Mouse (Mus musculus) frontal cortex, postnatal 25 days (tissue): Measurements from ENCODE around the gene Igf2r.

Experiments used
- DNase-seq, 2 experiments: peaks; one replicate each; pipeline ENCODE4 v3.0.0; 2022; ENCODE audit warnings: low spot score in 2 of 2

Gene Igf2r

GRCm38 (mm10) chr17:12769380-12769921 lies at the start of gene Igf2r:
Gene Igf2r, minus strand, starts transcription at chr17:12769664.
- peak; percentile 68 to 80 for DNase-seq

- DNase-seq = no peak
These were observed 46.4 kb upstream of the Igf2r start for GRCm38 (mm10) chr17:12815885-12816284.

GRCm38 (mm10) chr17:12814502-12814901 lies 45.0 kb upstream of the Igf2r start:
- no peak for DNase-seq

- DNase-seq = no peak
These were observed 41.5 kb upstream of the Igf2r start for GRCm38 (mm10) chr17:12810973-12811303.

GRCm38 (mm10) chr17:12810103-12810972 lies 40.9 kb upstream of the Igf2r start:
- peak; percentile 23 to 51 for DNase-seq

GRCm38 (mm10) chr17:12808851-12809250 lies 39.4 kb upstream of the Igf2r start:
- DNase-seq = no peak

GRCm38 (mm10) chr17:12804584-12805445 lies 35.4 kb upstream of the Igf2r start:
- DNase-seq = no peak

GRCm38 (mm10) chr17:12801861-12802540 lies 32.5 kb upstream of the Igf2r start:
- no peak for DNase-seq

GRCm38 (mm10) chr17:12799368-12800275 lies 30.2 kb upstream of the Igf2r start:
- DNase-seq = no peak

- DNase-seq = no peak
These were observed 29.1 kb upstream of the Igf2r start for GRCm38 (mm10) chr17:12798571-12798970.

- no peak for DNase-seq
These were observed 28.1 kb upstream of the Igf2r start for GRCm38 (mm10) chr17:12797427-12798029.

GRCm38 (mm10) chr17:12796633-12797032 lies 27.2 kb upstream of the Igf2r start:
- no peak for DNase-seq

GRCm38 (mm10) chr17:12793660-12794406 lies 24.4 kb upstream of the Igf2r start:
- DNase-seq = no peak

GRCm38 (mm10) chr17:12792422-12793206 lies 23.1 kb upstream of the Igf2r start:
- no peak for DNase-seq

GRCm38 (mm10) chr17:12791420-12791819 lies 22.0 kb upstream of the Igf2r start:
- DNase-seq = no peak

- no peak for DNase-seq
These were observed 21.6 kb upstream of the Igf2r start for GRCm38 (mm10) chr17:12791079-12791406.

- DNase-seq = no peak
These were observed 21.1 kb upstream of the Igf2r start for GRCm38 (mm10) chr17:12790353-12791078.
